Mouse (Mus musculus): ENCODE data around the gene Cpt1a. TPM values are rescaled to one million over a fixed set of nuclear protein-coding genes. Genes with fewer than 3 reads are reported as not detected.
A peak's percentile ranks its signal among the peaks of the same experiment; 100 is the strongest.

Cpt1a gene
- polyA plus RNA-seq, 1 experiment from 2014 or later = 11.7 TPM

GRCm38 (mm10) chr19:3419251-3419650 is 97.1 kb downstream of the Cpt1a start:
- H3K4me1 ChIP-seq = peaks cover 5% of the 10 kb centered on the region; the same call in 1 of the 2 replicates
- no peak overlapping the region for H3K9ac ChIP-seq
- WGBS = 63% methylated on average over 5 of the region's 5 CpGs
- H3K4me2 ChIP-seq = no peak overlapping the region
- no peaks in the 10 kb centered on the region for H3K36me3 ChIP-seq (replicated peaks)
- H3K27ac ChIP-seq = no peak overlapping the region
- H3K9me3 ChIP-seq = no peaks in the 10 kb centered on the region
- no peak overlapping the region for H3K4me3 ChIP-seq (replicated peaks)
- ATAC-seq (ENCODE audit: low FRiP score) = no peak
- peaks cover 23% of the 10 kb centered on the region for H3K27me3 ChIP-seq

GRCm38 (mm10) chr19:3422488-3422887 is 100.4 kb downstream of the Cpt1a start:
- H3K4me2 ChIP-seq = no peak overlapping the region
- H3K4me1 ChIP-seq = no peaks in the 10 kb centered on the region
- H3K36me3 ChIP-seq (replicated peaks) = no peaks in the 10 kb centered on the region
- WGBS = 56% methylated on average over 6 of the region's 6 CpGs
- no peaks in the 10 kb centered on the region for H3K9me3 ChIP-seq
- no peak overlapping the region for H3K9ac ChIP-seq
- ATAC-seq (ENCODE audit: low FRiP score) = no peak
- no peak overlapping the region for H3K27ac ChIP-seq
- H3K4me3 ChIP-seq (replicated peaks) = no peak overlapping the region
- H3K27me3 ChIP-seq = 0 out of 2 replicates have a peak, but pooled peaks cover 7% of the 10 kb centered on the region

GRCm38 (mm10) chr19:3422981-3423380 is 100.8 kb downstream of the Cpt1a start:
- Histone ChIP-seq H3K36me3 (replicated peaks) (no peaks in the 10 kb centered on the region), H3K4me3 (replicated peaks) (no peak overlapping the region), H3K27me3 (0 out of 2 replicates have a peak, but pooled peaks cover 7% of the 10 kb centered on the region), H3K4me1 (no peaks in the 10 kb centered on the region), H3K9ac (no peak overlapping the region), H3K9me3 (no peaks in the 10 kb centered on the region), H3K27ac (no peak overlapping the region), H3K4me2 (no peak overlapping the region)
- no peak for ATAC-seq (ENCODE audit: low FRiP score)
- 67% methylated on average over 4 of the region's 4 CpGs for WGBS

- Histone ChIP-seq H3K36me3 (replicated peaks) (no peaks in the 10 kb centered on the region), H3K9me3 (no peaks in the 10 kb centered on the region), H3K9ac (no peak overlapping the region), H3K27me3 (0 out of 2 replicates have a peak, but pooled peaks cover 7% of the 10 kb centered on the region), H3K4me1 (peaks cover 3% of the 10 kb centered on the region), H3K27ac (no peak overlapping the region), H3K4me2 (no peak overlapping the region), H3K4me3 (replicated peaks) (no peak overlapping the region)
- no peak for ATAC-seq (ENCODE audit: low FRiP score)
- WGBS = 88% methylated on average over 2 of the region's 2 CpGs
These were observed 102.1 kb downstream of the Cpt1a start for GRCm38 (mm10) chr19:3424214-3424613.

- H3K4me1 ChIP-seq = peaks cover 6% of the 10 kb centered on the region
- no peak overlapping the region for H3K9ac ChIP-seq
- 87% methylated on average over 15 of the region's 15 CpGs for WGBS
- H3K4me3 ChIP-seq (replicated peaks) = no peak overlapping the region
- no peak overlapping the region for H3K4me2 ChIP-seq
- no peaks in the 10 kb centered on the region for H3K36me3 ChIP-seq (replicated peaks)
- no peaks in the 10 kb centered on the region for H3K9me3 ChIP-seq
- H3K27ac ChIP-seq = no peak overlapping the region
- no peak for ATAC-seq (ENCODE audit: low FRiP score)
- no peaks in the 10 kb centered on the region for H3K27me3 ChIP-seq
These were observed 106.1 kb downstream of the Cpt1a start for GRCm38 (mm10) chr19:3428057-3428830.

GRCm38 (mm10) chr19:3429156-3429816 is 107.2 kb downstream of the Cpt1a start:
- WGBS = 45% methylated on average over 7 of the region's 7 CpGs
- peak overlapping the region; percentile 60; the same call in 1 of the 2 replicates for H3K27ac ChIP-seq
- H3K36me3 ChIP-seq (replicated peaks) = no peaks in the 10 kb centered on the region
- H3K9me3 ChIP-seq = no peaks in the 10 kb centered on the region
- peak; percentile 72; the same call in 1 of the 2 replicates for ATAC-seq (ENCODE audit: low FRiP score)
- peaks cover 15% of the 10 kb centered on the region for H3K4me1 ChIP-seq
- no peak overlapping the region for H3K9ac ChIP-seq
- no peak overlapping the region for H3K4me3 ChIP-seq (replicated peaks)
- H3K4me2 ChIP-seq = no peak overlapping the region
- no peaks in the 10 kb centered on the region for H3K27me3 ChIP-seq

GRCm38 (mm10) chr19:3431066-3431465 is 108.9 kb downstream of the Cpt1a start:
- Histone ChIP-seq H3K4me3 (replicated peaks) (no peak overlapping the region), H3K27ac (no peak overlapping the region), H3K4me1 (peaks cover 15% of the 10 kb centered on the region), H3K27me3 (no peaks in the 10 kb centered on the region), H3K9me3 (no peaks in the 10 kb centered on the region), H3K9ac (no peak overlapping the region), H3K36me3 (replicated peaks) (no peaks in the 10 kb centered on the region), H3K4me2 (no peak overlapping the region)
- 74% methylated on average over 7 of the region's 7 CpGs for WGBS
- no peak for ATAC-seq (ENCODE audit: low FRiP score)

GRCm38 (mm10) chr19:3431969-3432368 is 109.8 kb downstream of the Cpt1a start:
- H3K4me2 ChIP-seq = no peak overlapping the region
- no peaks in the 10 kb centered on the region for H3K27me3 ChIP-seq
- no peak overlapping the region for H3K9ac ChIP-seq
- no peak overlapping the region for H3K27ac ChIP-seq
- H3K9me3 ChIP-seq = no peaks in the 10 kb centered on the region
- no peaks in the 10 kb centered on the region for H3K36me3 ChIP-seq (replicated peaks)
- WGBS = 93% methylated on average over 2 of the region's 2 CpGs
- peaks cover 15% of the 10 kb centered on the region for H3K4me1 ChIP-seq
- ATAC-seq (ENCODE audit: low FRiP score) = no peak
- H3K4me3 ChIP-seq (replicated peaks) = no peak overlapping the region

GRCm38 (mm10) chr19:3434124-3434523 is 112.0 kb downstream of the Cpt1a start:
- no peak overlapping the region for H3K4me2 ChIP-seq
- H3K27ac ChIP-seq = no peak overlapping the region
- 37% methylated on average over 4 of the region's 4 CpGs for WGBS
- no peak overlapping the region for H3K4me3 ChIP-seq (replicated peaks)
- H3K9ac ChIP-seq = no peak overlapping the region
- H3K27me3 ChIP-seq = peaks cover 9% of the 10 kb centered on the region
- H3K9me3 ChIP-seq = no peaks in the 10 kb centered on the region
- no peak; the same call in 1 of the 2 replicates for ATAC-seq (ENCODE audit: low FRiP score)
- H3K36me3 ChIP-seq (replicated peaks) = no peaks in the 10 kb centered on the region
- peaks cover 14% of the 10 kb centered on the region for H3K4me1 ChIP-seq

GRCm38 (mm10) chr19:3434641-3435040 is 112.5 kb downstream of the Cpt1a start:
- no peaks in the 10 kb centered on the region for H3K36me3 ChIP-seq (replicated peaks)
- peaks cover 14% of the 10 kb centered on the region for H3K27me3 ChIP-seq
- H3K9me3 ChIP-seq = no peaks in the 10 kb centered on the region
- 33% methylated on average over 4 of the region's 4 CpGs for WGBS
- no peak overlapping the region for H3K9ac ChIP-seq
- no peak overlapping the region for H3K4me3 ChIP-seq (replicated peaks)
- no peak overlapping the region for H3K27ac ChIP-seq
- ATAC-seq (ENCODE audit: low FRiP score) = no peak
- no peak overlapping the region for H3K4me2 ChIP-seq
- H3K4me1 ChIP-seq = peaks cover 10% of the 10 kb centered on the region
